Mouse (Mus musculus) kidney, postnatal 36 days (tissue): ENCODE results near the gene Kcnk4.
"Not testable (repeated sequence)": the region's sequence is repeated elsewhere in the genome, so short reads cannot be mapped to it uniquely, and the experiment has no call there.

Experiments
- DNase-seq, 2 experiments: peaks; one replicate each; pipeline ENCODE4 v3.0.0; 2021 to 2022; ENCODE audit warnings: mixed read lengths in 2 of 2

Gene Kcnk4

DNA sequence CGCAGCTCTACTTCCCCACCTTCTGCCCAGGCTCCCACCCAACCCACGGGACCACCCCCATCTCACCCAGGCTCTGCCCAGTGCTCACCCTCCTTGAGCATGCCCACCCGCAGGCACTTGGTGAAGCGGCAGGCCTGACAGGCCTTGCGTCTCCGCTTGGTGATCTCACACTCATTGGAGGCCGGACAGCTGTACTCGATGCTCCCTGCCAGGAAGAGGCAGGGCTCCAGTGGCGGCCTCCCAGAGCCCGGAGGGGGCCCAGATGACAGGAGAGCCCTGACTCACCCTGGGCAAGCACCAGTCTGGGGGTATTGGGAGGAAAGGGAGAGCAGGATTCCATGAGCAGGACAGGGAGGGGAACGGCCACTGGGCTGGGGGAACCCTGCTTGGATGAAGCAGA, 20.3 kb downstream of the Kcnk4 start:
- no peak for DNase-seq

DNA sequence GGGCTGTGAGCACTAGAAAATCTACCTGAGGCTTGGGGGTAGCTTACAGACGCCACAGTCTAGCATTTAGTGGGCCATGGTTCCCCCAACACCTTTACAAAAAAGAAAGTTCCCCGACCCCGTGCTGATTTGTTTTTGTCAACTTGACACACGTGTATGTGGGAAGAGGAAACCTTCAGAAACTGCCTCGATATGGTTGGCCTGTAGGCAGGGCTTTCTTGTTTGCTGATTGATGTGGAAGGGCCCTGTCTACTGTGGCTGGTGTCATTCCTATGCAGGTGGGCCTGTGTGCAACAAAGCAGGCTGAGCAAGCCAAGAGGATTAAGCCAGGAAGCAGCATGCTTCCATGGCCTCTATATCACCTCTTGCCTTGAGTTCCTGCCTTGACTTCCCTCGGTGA, 21.3 kb downstream of the Kcnk4 start:
- DNase-seq = no peak

DNA sequence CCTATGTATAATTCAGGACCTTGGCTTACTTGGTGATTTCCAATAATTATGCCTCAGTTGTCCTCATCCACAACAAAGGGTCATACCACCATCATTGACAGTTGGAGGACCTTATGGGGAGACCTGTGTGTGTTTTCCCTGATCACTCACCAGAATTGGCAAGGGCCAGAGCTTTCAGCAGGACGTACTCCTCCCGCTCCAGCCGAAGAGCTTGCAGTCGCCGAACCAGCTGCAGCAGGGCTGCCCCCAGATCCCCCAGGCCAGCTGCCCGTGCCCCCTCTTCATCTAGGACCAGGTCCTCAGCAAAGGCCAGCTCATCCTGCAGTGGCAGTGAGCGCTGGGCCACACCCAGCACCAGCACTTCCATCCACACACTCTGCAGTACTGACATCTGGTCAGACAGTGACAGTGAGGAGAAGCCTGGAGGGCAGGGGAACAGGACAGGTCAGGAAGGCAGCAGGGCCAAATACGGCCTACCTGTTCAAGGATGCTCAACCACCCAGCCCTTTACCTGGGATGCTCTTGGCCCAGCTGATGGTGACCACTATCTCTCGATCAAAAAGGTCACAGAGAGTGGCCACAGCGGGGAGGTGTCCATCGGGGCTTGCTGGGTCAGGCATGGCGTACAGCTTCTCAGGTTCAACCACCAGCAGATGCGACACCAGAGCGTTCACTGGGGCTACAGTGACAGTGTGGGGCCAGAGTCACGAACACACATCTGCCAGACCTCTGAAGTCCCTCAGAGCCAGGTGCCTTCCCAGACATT, 21.9 kb downstream of the Kcnk4 start:
- DNase-seq = no peak

DNA sequence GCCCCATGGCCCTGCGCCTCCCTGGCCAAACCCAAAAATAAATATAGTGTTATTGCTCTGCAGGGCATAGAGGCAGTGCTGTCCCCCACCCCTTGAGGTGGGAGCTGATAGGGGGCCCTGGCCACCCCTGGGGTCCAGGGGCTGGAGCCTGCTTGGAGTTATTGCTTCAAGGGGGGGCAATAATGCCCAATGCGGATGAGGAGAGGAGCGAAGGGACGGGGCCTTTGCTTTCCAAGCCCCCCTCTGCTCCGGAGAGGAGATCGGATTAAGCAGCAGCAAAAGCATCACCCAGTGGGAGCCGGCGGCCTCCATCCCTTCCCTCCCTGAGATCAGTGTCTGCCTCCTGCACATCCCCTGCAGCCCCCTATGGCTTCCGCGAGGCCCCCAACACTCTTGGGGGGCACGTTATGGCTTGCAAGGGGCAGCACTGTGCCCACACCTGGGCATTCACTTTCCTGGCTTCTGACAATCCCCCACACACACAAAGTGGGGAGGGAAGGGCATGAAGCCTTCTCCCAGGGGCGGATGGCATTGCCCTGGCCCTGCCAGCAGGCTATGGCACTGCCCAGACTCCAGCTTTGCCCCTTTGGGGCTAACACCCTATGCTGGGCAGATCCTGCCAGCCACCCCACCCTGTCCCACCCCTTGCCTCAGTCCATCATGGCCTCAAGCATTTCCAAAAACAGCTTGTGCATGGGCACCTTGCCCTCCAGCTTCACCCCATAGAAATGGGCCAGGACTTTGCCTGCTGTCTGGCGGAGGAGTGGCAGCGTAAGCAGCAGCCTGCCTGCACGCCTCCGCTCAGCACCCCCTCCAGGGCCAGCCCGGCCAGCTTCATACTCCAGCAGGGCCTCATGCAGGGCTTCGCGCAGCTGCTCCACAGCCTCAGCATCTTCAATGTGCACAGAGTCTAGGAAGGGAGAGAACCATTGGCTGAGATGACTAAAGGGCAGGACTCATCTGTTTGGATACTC, 22.9 kb downstream of the Kcnk4 start:
- DNase-seq = peak in 1 of 2 experiments; percentile 39

DNA sequence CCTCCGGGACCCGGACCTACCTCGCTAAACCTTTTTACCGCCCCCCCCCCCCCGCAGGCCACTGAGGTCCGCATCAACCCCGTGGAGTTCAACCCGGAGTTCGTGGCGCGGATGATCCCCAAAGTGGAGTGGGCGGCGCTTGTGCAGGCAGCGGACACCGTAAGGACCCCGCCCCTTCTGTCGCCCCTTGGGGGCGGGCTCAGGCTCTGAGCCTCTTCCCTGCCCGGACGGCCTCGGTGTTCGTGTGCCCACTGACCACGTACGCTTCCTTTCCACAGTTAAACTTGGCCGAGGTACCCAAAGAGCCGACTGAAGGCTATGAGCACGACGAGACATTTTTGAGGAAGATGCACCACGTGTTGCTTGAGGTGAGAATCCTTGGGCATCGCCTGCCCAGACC, 24.0 kb downstream of the Kcnk4 start:
- DNase-seq = peak; percentile 57 to 76

DNA sequence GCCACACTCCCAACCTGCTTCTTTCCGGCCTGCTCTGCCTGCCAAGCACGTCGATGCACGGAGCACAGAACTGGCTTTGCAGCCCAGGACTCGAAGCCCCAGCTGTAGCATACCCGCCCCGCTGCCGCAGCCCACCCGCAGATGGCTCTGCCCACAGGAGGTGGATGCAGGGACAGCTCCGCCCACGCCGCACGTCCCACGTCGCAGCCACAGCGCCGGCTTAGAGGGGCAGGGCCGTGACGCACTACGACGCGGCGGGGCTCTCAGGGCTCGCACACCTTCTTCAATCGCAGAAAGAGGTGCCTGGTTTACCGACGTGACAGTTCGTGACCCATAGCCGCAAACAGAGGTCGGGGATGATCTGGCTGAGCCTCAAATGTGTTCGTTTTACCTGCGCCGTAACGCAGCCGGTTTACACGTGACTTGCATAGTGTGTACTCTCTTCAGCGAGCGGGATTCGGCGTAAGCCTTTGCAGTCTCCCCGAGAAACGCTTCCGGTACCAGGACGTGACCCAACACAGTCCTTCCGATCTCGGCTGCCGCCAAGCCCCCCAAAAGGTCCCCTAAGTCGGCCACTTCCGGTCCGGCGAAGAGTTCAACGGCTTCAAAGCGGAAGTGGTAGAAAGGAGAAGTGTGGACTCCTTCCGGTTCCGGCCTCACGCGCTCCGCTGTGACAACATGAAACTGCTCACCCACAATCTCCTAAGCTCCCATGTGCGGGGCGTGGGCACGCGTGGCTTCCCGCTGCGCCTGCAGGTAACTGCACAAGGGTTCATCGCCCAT, 24.6 kb downstream of the Kcnk4 start, which contains the start of the genes Trmt112 and Prdx5:
Gene Trmt112, plus strand, starts transcription at position 192 of the 783 bp plus-strand sequence.
Gene Prdx5, minus strand, starts transcription at position 600 of the 783 bp plus-strand sequence.
- DNase-seq = peak; percentile 95 to 96

DNA sequence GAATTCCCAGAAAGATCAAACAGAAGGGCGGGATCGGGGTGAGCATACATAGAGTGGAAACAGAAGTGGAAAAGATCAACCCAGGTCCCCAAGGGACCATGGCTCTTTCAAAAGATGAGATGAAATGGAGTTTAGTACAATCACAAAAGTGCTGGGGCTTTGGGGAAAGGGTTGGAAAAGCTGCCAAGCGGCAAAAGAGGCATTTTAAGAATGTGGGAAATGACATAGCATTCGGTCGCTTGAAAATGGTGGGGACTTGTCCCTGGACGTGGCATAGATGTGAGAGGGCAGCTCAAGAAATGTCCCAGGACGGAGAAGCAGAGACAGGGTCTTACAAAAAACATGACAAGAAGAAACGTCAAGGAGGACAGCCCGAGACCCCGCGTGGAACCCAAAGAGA, 25.3 kb downstream of the Kcnk4 start:
- DNase-seq = no peak

DNA sequence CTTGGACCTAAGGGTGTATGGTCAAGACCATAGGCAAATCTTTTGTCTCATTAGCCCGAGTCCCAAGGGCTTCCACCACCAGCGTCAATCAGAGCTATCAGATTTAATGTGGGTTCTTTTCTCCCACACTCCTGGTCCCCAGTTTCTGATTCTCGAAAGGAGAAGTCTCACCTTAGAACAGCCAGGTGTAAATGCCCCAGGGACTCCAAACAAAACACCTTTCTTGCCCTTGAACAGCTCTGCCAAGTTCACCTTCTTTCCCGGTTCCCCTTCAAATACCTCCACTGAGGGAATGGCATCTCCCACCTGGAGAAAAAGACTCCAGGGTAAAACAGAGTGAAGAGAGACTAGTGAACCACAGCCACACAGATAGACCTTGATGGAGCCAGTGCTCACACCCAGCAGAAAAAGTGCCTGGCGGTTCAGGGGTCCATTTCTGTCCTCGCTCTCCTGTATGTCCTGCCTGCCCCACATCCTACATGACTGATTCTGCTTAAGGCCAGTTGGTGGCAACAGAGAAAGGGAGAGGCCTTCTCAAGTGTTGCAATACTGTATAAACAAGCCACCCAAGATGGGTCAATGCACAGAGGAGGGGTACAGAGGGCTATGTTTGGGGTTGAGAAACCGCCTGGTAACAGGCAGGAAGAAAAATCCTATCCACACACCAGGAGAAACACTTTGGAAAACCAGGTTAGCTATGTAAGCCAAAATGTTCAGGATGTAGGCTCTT, 26.3 kb downstream of the Kcnk4 start:
- peak; percentile 44 to 60 for DNase-seq

DNA sequence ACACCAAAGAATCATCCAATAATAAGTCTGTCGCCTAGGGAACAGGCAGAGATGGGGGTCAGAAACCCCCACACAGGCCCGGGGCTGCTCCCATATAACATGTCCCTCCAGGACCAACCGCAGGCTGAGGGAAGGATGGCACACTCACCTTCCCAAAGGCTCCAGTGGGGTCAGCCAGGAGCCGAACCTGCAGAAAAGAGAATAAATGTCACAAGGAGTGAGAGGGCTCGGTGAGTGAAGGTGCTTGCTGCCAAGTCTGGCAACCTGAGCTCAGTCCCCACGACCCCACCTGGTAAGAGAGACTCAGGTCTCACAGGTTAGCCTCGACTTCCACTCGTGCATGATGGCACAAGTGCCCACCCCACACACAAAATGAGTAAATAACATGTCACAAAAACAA, 27.2 kb downstream of the Kcnk4 start:
- no peak for DNase-seq

DNA sequence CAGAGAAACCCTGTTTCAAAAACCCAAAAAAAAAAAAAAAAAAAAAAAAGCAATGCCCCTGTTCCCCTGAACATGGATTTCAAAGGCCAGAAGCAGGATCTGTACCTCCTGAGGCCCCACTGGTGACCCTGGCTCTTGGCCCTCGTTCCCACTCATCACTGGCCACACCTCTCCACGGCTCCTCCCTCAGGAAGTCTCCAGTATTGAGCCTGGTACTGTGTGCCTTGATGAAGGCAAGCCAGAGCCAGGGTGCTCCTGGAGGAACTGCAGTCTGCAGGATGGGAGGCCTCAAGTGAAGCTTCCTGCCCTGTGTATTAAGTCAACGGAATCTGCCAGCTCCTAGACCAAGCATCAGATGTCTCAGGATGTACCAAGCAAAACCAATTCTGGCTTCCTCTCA, 28.1 kb downstream of the Kcnk4 start:
- peak; percentile 68 to 77 for DNase-seq

DNA sequence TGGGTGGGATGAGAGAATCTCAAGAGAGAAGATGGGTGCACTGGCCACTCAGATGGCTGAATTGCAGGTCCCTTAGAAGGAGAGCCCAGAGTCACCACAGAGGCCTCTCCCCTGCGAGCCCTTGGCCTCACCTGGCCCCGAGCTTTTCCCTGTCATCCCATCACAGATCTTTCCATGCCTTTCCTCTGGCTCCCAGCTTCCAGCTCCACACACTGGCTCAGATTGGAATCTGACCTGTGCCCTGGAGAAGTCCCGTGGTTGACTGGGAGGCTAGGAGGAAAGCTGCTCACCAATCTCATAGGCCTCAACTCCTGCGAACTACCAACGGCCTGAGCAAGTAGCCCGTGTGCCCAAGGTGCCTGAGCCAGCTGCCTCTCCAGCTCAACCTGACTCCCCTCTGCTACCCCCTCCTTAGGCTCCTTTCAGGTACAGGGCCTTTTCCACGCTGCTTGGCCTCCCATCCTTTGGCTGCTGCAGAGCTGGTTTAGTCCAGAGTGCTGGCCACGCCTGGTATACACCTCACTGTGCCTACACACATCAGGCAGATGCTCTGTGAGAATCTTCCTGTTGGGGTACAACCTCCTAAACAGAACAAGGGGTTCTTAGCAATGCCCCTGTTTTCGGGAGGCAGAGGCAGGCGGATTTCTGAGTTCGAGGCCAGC, 28.7 kb downstream of the Kcnk4 start:
- DNase-seq = peak; percentile 55

DNA sequence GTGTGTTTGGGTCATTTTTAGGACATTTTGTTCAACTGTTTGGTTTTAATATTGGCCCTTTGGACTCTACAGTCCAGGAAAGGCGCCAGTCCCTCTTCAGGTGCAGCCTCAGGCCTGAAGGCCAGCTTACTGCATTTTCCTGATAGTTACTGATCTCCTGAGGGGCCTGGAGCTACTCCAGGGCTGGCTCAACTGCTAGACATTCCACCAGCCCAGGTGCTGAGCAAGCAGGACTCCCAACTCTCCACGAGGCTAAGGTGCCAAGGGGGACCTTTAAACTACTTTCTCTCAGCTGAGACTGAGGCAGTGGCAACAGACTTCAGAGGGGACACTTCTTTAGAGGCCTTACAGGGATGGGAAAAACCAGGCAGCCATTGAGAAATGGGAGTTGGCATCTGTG, 29.5 kb downstream of the Kcnk4 start:
- peak; percentile 87 to 94 for DNase-seq

DNA sequence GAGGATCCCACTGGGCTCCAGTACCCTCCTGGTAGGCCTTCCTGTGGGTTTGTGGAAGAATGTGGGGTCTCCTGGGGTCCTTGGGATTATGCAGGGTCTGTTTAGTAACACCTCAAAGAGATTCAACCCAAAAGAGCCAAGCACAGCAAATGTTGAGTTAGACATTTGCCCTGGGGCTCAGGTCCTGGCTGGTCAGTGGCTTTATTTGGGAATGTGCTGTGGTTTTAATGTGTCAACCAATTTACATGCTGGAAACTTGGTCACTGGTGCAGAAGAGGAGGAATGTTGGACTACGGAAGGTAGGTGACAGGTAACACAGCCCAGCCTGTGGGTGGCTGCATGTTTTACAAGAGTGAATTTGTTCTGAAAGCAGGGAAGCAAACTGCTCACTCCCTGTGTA, 31.3 kb downstream of the Kcnk4 start:
- DNase-seq = peak; percentile 58 to 75

DNA sequence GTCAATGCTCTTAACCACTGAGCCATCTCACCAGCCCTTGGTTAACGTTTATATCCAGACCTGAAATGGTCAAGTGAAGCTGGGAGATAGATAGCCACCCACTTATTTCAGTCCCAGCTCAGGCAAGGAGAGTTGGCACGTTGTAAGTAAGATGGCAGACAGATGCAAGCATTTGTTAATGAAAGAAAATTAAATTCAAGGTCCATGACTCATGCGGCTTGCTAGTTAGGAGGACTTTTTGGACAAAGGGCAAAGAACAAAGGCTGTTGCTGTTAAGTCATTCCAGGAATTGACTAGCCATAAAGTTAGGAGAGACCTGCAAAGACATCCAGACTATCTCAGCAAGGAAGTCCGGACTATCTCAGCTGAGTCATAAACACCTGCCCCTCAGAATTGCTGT, 34.7 kb downstream of the Kcnk4 start:
- DNase-seq = peak in 1 of 2 experiments; percentile 65

DNA sequence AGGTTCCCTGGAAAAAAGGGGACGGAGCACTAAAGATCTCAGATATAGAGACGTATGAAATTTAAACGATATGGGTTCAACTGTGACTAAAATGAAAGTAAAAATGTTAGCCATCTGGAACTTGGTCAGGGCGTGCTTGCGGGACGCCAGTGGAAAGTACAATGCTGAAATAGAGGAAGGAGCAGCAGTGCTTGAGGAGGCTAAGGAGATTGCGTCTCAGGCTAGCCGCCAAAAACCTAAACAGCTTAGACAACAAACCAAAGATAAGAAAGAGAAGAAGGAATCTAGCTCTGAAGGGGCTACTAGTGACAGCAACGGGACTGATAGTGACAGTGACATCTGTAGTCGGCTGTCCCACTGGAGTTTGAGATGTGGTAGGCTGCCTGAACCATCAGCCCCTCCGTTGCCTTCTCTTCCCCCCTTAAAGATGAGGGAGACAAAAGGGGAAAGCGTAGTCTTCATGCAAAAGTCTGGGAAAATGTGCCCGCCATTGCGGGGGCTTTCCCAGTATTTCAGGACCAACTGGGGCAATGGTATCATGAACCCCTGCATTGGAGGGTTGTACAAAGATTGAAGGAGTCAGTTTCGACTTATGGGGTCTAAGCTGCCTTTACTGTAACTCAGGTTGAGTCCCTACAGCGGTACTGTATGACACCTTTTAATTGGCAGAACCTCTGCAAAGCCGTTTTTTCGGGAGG, 38.6 kb downstream of the Kcnk4 start:
- DNase-seq = not testable (repeated sequence)

DNA sequence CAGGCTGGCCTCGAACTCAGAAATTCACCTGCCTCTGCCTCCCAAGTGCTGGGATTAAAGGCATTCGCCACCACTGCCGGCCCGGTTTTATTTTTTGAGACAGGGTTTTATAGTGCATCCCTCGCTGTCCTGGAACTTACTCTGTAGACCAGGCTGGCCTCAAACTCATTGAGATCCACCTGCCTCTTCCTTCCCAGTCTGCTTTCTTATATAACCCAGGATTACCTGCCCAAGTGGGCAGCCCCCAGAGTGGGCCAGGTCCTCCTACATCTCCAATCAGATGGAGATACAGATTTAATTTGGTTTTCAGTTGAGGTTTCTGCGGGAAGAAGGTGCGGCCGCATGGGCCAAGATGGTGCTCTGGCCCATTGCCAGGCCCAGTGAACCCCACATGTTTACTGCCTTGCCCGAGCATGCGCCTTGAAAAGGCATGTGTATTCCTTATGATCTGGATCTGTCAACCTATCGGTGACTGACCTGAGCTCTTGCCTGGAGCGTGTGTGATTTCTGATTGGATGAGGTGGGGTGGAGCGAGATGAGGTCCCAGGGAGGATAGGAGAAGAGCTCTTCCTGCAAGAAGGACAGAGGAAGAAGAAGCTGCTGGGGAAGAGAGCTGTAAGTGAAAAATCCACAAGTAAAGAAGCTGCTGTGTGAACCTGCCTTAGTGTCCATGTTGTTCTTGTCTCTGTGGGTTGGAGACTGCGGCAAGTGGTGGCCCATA, 40.4 kb downstream of the Kcnk4 start:
- no peak for DNase-seq

DNA sequence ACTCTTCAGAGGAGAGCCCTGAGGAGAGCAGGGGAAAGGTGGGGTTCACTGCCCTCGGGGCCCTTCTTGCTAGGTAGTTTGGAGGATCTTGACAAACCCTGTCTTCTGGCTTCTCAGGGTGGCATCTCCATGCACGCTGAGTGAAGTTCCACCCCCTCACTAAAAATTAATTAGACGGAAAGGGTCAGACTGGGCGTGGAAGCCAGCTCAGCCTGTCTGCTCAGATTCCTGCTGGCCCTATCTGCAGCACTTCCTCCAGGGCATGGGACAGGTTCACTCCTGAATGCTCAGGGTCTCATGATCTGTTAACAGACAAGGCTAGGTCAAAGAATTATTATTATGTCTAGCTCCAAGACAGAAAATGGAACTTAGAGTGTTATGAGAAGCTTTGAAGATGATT, 41.8 kb downstream of the Kcnk4 start:
- DNase-seq = peak; percentile 33 to 51

DNA sequence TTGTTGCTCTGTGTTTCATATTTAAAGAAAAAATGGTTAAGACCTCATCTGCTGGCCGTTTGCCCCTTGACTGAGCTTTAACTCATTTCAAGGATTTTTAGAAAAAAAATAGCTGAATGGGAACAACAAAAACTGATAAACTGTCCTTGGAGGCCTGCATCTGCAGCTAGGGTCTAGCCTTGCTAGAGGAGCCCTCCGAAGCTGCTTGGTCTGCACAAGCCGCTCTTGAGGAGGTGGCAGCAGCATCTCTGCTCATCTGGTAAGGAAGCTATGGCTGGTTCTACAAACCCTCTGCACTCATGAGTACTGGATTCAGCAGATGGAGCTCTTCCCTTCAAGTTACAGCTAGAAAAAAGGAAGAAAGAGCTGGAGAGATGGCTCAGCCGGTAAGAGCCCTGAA, 56.4 kb downstream of the Kcnk4 start:
- DNase-seq = no peak

DNA sequence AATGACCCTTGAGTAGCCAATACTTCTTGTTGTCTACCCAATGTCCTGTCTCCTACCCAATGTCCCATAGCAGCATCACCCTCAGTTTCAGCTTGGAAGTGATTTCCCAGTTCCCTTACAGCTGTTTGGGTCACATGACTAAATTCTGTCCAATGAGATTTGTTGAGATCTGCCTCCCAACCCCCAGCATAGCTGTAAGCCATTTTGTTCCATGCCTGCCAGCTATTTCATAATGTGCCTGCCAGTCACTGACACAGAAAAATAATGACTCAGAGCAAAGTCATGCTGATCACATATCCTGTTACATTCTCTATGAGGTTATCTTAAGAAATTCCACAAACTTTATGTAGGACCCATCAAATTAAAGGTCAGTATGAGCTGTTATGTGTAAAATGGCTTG, 57.5 kb downstream of the Kcnk4 start:
- no peak for DNase-seq

DNA sequence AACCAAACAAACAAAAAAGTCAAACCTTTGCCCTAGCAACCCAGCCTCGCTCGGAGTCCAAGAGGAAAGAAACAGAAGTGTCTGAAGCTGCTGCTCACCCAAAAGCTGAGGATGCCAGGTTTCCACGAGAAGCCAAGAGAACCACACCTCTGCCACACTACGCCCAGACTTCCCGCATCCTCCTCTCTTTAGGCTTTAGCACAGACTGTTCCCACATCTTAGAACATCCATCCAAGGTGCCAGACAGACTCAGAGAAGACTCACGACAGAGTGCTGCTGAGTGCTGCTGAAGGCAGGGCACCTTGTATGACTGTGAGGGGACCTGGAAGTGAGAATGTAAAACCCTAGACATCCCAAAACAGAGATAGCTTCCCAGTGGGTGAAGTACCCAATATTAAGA, 58.5 kb downstream of the Kcnk4 start:
- DNase-seq = no peak
